Mouse (Mus musculus): ENCODE data around the gene Mttp. TPM values are rescaled to one million over a fixed set of nuclear protein-coding genes. Genes with fewer than 3 reads are reported as not detected.
A peak's percentile ranks its signal among the peaks of the same experiment; 100 is the strongest.

The Mttp gene
- 9.4 and 10.0 TPM in 2 replicates for polyA plus RNA-seq (2015; fragmentation: Nextera tagmentation; extraction: Ambion mirVana)

- Histone ChIP-seq H3K36me3 (peaks cover 7% of the 10 kb centered on the region; the same call in 1 of the 2 replicates), H3K4me2 (peak within 1 kb of the TSS; percentile 76), H3K9ac (peak within 1 kb of the TSS; percentile 81), H3K4me3 (peak within 1 kb of the TSS; percentile 61), H3K9me3 (no peaks in the 10 kb centered on the region), H3K4me1 (replicated peaks) (peaks cover 4% of the 10 kb centered on the region), H3K27ac (peak within 1 kb of the TSS; percentile 97), H3K27me3 (no peaks in the 10 kb centered on the region)
- no peak for ATAC-seq (ENCODE audit: low FRiP score)
- WGBS = 2% methylated on average over 8 of the region's 8 CpGs
Measured at GRCm38 (mm10) chr3:138144642-138145171, at the start of gene Mttp. Gene Mttp, minus strand, starts transcription at chr3:138144968.

- H3K9me3 ChIP-seq = no peaks in the 10 kb centered on the region
- 82% methylated on average over 15 of the region's 15 CpGs for WGBS
Measured at GRCm38 (mm10) chr3:138193683-138194302, 49.0 kb upstream of the Mttp start, which contains the start of gene 4930579F01Rik. Gene 4930579F01Rik, minus strand, starts transcription at chr3:138193825.

GRCm38 (mm10) chr3:138192260-138192659, 47.5 kb upstream of the Mttp start:
- Histone ChIP-seq H3K9ac (no peak overlapping the region), H3K4me2 (no peak overlapping the region), H3K9me3 (no peaks in the 10 kb centered on the region), H3K27me3 (no peaks in the 10 kb centered on the region), H3K27ac (no peak overlapping the region), H3K4me1 (replicated peaks) (no peaks in the 10 kb centered on the region), H3K4me3 (no peak overlapping the region), H3K36me3 (no peaks in the 10 kb centered on the region)
- ATAC-seq (ENCODE audit: low FRiP score) = no peak
- 91% methylated on average over 7 of the region's 7 CpGs for WGBS

More at GRCm38 (mm10) chr3:138193683-138194302, 49.0 kb upstream of the Mttp start, which contains the start of gene 4930579F01Rik:
- ATAC-seq (ENCODE audit: low FRiP score) = no peak
- no peak within 1 kb of the TSS for H3K4me3 ChIP-seq
- H3K36me3 ChIP-seq = no peaks in the 10 kb centered on the region
- H3K27ac ChIP-seq = no peak within 1 kb of the TSS
- no peak within 1 kb of the TSS for H3K4me2 ChIP-seq
- H3K27me3 ChIP-seq = no peaks in the 10 kb centered on the region
- no peak within 1 kb of the TSS for H3K9ac ChIP-seq
- H3K4me1 ChIP-seq (replicated peaks) = 0 out of 2 replicates have a peak, but pooled peaks cover 8% of the 10 kb centered on the region

- Histone ChIP-seq H3K4me1 (replicated peaks) (peaks cover 11% of the 10 kb centered on the region), H3K4me2 (0 out of 2 replicates have a peak overlapping the region, but pooled peaks have one; percentile 19), H3K9me3 (no peaks in the 10 kb centered on the region), H3K27ac (peak overlapping the region; percentile 62), H3K27me3 (no peaks in the 10 kb centered on the region), H3K4me3 (no peak overlapping the region), H3K9ac (no peak overlapping the region), H3K36me3 (no peaks in the 10 kb centered on the region)
- ATAC-seq (ENCODE audit: low FRiP score) = peak; percentile 79; the same call in 1 of the 2 replicates
- WGBS = 76% methylated on average over 26 of the region's 26 CpGs
Measured at GRCm38 (mm10) chr3:138185995-138186930, 41.5 kb upstream of the Mttp start.

GRCm38 (mm10) chr3:138185290-138185689, 40.5 kb upstream of the Mttp start:
- no peak overlapping the region for H3K9ac ChIP-seq
- no peak overlapping the region for H3K4me3 ChIP-seq
- 70% methylated on average over 4 of the region's 4 CpGs for WGBS
- H3K27me3 ChIP-seq = no peaks in the 10 kb centered on the region
- no peak for ATAC-seq (ENCODE audit: low FRiP score)
- no peak overlapping the region for H3K27ac ChIP-seq
- peaks cover 11% of the 10 kb centered on the region for H3K4me1 ChIP-seq (replicated peaks)
- H3K36me3 ChIP-seq = no peaks in the 10 kb centered on the region
- H3K4me2 ChIP-seq = no peak overlapping the region
- no peaks in the 10 kb centered on the region for H3K9me3 ChIP-seq

GRCm38 (mm10) chr3:138183371-138183770, 38.6 kb upstream of the Mttp start:
- no peak overlapping the region for H3K4me3 ChIP-seq
- H3K36me3 ChIP-seq = no peaks in the 10 kb centered on the region
- WGBS = 86% methylated on average over 7 of the region's 7 CpGs
- ATAC-seq (ENCODE audit: low FRiP score) = no peak
- H3K9ac ChIP-seq = no peak overlapping the region
- H3K9me3 ChIP-seq = no peaks in the 10 kb centered on the region
- peaks cover 11% of the 10 kb centered on the region for H3K4me1 ChIP-seq (replicated peaks)
- H3K4me2 ChIP-seq = no peak overlapping the region
- H3K27ac ChIP-seq = no peak overlapping the region
- no peaks in the 10 kb centered on the region for H3K27me3 ChIP-seq

- 89% methylated on average over 2 of the region's 2 CpGs for WGBS
- no peak overlapping the region for H3K9ac ChIP-seq
- no peak overlapping the region for H3K4me3 ChIP-seq
- no peaks in the 10 kb centered on the region for H3K27me3 ChIP-seq
- H3K4me2 ChIP-seq = no peak overlapping the region
- H3K27ac ChIP-seq = no peak overlapping the region
- no peaks in the 10 kb centered on the region for H3K9me3 ChIP-seq
- peaks cover 11% of the 10 kb centered on the region for H3K4me1 ChIP-seq (replicated peaks)
- no peak for ATAC-seq (ENCODE audit: low FRiP score)
- H3K36me3 ChIP-seq = no peaks in the 10 kb centered on the region
Measured at GRCm38 (mm10) chr3:138182019-138182418, 37.3 kb upstream of the Mttp start.

- no peaks in the 10 kb centered on the region for H3K36me3 ChIP-seq
- no peak overlapping the region for H3K27ac ChIP-seq
- no peaks in the 10 kb centered on the region for H3K27me3 ChIP-seq
- no peak overlapping the region for H3K9ac ChIP-seq
- H3K9me3 ChIP-seq = no peaks in the 10 kb centered on the region
- no peak overlapping the region for H3K4me3 ChIP-seq
- no peaks in the 10 kb centered on the region for H3K4me1 ChIP-seq (replicated peaks)
- no peak for ATAC-seq (ENCODE audit: low FRiP score)
- H3K4me2 ChIP-seq = no peak overlapping the region
- 91% methylated on average over 6 of the region's 6 CpGs for WGBS
Measured at GRCm38 (mm10) chr3:138175551-138175950, 30.8 kb upstream of the Mttp start.

GRCm38 (mm10) chr3:138173291-138173690, 28.5 kb upstream of the Mttp start:
- Histone ChIP-seq H3K9me3 (no peaks in the 10 kb centered on the region), H3K4me3 (no peak overlapping the region), H3K36me3 (no peaks in the 10 kb centered on the region), H3K9ac (no peak overlapping the region), H3K4me1 (replicated peaks) (no peaks in the 10 kb centered on the region), H3K27me3 (no peaks in the 10 kb centered on the region), H3K4me2 (no peak overlapping the region), H3K27ac (no peak overlapping the region)
- ATAC-seq (ENCODE audit: low FRiP score) = no peak
- WGBS = 81% methylated on average over 10 of the region's 10 CpGs

- WGBS = 62% methylated on average over 4 of the region's 4 CpGs
Measured at GRCm38 (mm10) chr3:138162553-138163183, 17.9 kb upstream of the Mttp start.

GRCm38 (mm10) chr3:138161623-138162022, 16.9 kb upstream of the Mttp start:
- Histone ChIP-seq H3K4me2 (no peak overlapping the region), H3K36me3 (no peaks in the 10 kb centered on the region), H3K4me1 (replicated peaks) (no peaks in the 10 kb centered on the region), H3K27ac (no peak overlapping the region), H3K27me3 (no peaks in the 10 kb centered on the region), H3K9ac (no peak overlapping the region), H3K4me3 (no peak overlapping the region), H3K9me3 (no peaks in the 10 kb centered on the region)
- no peak for ATAC-seq (ENCODE audit: low FRiP score)
- WGBS = 87% methylated on average over 10 of the region's 10 CpGs

More at GRCm38 (mm10) chr3:138162553-138163183, 17.9 kb upstream of the Mttp start:
- Histone ChIP-seq H3K27me3 (no peaks in the 10 kb centered on the region), H3K27ac (no peak overlapping the region), H3K4me3 (no peak overlapping the region), H3K9me3 (no peaks in the 10 kb centered on the region), H3K9ac (no peak overlapping the region), H3K4me2 (no peak overlapping the region), H3K36me3 (no peaks in the 10 kb centered on the region), H3K4me1 (replicated peaks) (no peaks in the 10 kb centered on the region)
- no peak for ATAC-seq (ENCODE audit: low FRiP score)

- no peaks in the 10 kb centered on the region for H3K9me3 ChIP-seq
- no peak overlapping the region for H3K4me3 ChIP-seq
- H3K4me1 ChIP-seq (replicated peaks) = no peaks in the 10 kb centered on the region
- H3K36me3 ChIP-seq = peaks cover 11% of the 10 kb centered on the region
- no peak overlapping the region for H3K9ac ChIP-seq
- H3K27ac ChIP-seq = no peak overlapping the region
- no peak for ATAC-seq (ENCODE audit: low FRiP score)
- no peak overlapping the region for H3K4me2 ChIP-seq
- WGBS = 80% methylated on average over 10 of the region's 10 CpGs
- H3K27me3 ChIP-seq = no peaks in the 10 kb centered on the region
Measured at GRCm38 (mm10) chr3:138156651-138157050, 11.9 kb upstream of the Mttp start.
